Mouse (Mus musculus): ENCODE results near the gene Arpc3.
"Not testable (repeated sequence)": the region's sequence is repeated elsewhere in the genome, so short reads cannot be mapped to it uniquely, and the experiment has no call there.

Arpc3 gene

DNA sequence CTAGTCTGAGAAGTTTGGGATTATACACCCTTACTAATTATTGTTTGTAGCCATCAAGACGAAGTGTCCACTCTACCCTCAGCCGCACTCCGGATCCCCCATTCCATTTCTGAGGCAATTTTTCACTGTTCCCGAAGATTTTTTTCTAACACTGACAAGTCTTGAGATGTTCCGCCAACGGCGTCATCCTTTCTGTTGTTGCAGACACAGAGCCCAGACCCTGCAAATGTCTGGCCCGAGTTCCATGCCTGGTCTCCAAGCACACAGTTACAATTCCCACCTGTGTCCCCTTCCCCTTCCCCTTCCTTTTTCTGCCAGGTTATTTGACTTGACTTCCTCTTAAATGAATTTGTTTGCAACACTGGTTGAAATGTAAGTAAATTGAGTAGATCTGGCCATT, 8.2 kb downstream of the Arpc3 start:
- DNase-seq (ENCODE audit: low read depth, low spot score), result no peak

DNA sequence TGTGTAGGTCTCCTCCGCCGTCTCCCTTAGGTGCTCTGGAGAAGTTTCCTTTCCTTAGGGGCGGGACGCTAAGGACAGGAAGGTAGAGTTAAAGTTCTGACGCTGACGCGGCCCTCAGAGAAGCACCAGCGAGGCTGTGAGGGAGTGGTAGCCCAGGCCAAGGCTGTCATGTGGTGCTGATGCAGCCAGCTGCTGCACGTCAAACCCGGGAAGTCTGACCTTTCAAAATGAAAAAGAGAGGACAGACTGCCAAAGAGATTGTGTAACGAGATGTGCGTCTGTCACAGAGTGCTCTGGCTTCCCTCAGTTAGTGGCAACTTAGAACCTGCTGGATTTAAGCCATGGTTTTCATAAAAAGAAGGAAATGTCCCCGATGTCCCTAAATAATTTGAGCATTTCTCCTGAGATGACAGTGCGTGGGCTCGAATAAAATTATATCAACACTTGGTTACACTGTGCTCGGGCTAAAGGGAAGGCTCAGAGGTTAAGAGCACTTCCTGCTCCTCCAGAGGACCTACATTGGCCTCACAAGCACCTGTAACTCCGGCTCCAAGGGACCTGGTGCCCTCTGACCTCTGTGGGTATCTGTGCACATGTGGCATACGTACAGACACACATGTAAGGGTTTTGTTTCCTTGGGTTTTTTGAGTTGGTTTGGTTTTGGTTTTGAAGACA, 9.1 kb downstream of the Arpc3 start:
- DNase-seq (ENCODE audit: low read depth, low spot score), result no peak

DNA sequence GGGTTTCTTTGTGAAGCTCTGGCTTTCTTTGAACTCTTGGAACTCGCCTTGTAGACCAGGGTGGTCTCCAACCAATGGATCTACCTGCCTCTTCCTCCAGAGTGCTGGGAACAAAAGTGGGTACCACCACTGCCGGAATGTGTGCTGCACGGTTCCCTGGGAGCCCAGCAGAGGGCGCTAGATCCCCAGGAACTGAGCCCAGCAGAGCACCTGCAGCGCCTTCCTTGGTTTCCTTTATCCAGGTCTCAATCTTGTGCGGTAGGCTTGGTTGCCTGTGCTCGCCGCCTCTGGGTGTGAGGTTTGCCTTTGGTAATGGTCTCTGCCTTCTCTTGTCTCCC, 9.6 kb downstream of the Arpc3 start:
- DNase-seq (ENCODE audit: low read depth, low spot score), result peak; percentile 81

DNA sequence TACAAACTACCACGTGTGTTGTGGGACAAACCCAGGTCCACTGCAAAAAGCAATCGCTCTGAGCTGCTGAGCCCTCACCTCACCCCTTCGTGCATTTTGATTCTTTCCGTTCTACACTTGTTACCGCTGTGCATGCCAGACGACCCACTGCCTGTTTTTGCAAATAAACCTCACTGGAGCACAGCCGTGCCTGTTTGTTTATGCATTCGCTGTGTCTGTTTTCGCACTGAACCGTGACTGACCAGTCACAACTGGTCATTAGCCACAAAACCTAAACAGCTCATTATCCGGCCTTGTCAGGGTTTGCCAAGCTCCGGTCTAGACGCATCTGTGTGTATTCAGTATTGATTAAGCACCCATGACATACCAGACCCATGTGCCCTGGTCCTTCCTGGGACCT, 10.5 kb downstream of the Arpc3 start:
- DNase-seq (ENCODE audit: low read depth, low spot score), result no peak

DNA sequence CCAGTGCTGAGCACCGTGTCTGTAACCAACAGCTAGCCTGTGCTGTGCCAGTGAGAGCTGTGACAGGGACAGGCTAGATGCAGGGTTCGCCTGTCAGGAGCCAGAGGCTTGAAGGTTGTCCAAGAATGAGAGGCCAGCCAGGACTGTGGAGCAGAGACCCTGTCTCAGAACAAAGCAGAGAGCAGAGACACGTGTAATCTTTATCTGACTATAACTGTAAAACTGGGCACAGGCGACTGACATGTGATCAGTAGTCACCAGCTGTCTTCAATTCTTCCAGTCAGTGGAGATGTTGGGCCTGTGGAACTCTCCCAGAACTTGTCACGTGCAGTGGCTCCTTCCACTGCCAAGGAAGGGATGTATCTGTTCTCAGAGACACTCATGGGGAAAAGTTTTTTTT, 11.1 kb downstream of the Arpc3 start:
- no peak for DNase-seq (ENCODE audit: low read depth, low spot score)

DNA sequence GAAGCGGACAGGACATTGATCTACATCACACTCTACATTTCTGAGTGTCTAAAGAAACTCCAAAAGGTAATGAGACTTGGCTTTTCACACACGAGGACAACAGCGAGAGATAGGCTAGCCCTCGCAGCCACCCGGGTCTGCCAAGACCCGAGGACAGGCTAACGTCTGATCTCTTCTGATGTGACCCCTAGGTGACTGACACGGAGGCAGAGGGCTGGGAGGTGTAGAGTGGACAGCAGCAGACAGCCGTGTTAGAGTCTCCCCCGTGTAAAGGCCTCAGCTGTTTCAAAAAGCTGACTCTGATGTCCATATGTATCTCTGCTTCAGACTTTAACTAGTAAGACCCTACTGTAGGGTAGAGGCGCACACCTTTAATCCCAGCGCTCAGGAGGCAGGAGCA, 11.7 kb downstream of the Arpc3 start:
- no peak for DNase-seq (ENCODE audit: low read depth, low spot score)

DNA sequence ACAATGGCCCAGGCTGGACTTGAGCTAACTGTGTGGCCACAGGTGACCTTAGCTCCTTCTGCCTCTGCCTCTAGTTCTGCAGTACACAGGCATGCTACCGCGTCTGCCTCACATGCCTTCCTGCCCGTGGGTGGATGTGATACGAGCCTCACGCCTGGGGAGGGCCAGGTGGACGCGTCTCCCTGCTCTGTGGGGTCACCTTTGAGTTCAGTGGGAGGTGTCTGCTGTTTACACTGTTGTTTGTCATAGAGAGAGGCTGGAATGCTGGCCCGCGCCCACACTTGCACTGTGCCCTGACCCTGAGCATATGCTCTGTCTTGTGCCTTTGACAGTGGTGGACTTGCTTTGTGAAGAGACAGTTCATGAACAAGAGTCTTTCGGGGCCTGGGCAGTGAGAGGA, 13.9 kb downstream of the Arpc3 start:
- no peak for DNase-seq (ENCODE audit: low read depth, low spot score)

DNA sequence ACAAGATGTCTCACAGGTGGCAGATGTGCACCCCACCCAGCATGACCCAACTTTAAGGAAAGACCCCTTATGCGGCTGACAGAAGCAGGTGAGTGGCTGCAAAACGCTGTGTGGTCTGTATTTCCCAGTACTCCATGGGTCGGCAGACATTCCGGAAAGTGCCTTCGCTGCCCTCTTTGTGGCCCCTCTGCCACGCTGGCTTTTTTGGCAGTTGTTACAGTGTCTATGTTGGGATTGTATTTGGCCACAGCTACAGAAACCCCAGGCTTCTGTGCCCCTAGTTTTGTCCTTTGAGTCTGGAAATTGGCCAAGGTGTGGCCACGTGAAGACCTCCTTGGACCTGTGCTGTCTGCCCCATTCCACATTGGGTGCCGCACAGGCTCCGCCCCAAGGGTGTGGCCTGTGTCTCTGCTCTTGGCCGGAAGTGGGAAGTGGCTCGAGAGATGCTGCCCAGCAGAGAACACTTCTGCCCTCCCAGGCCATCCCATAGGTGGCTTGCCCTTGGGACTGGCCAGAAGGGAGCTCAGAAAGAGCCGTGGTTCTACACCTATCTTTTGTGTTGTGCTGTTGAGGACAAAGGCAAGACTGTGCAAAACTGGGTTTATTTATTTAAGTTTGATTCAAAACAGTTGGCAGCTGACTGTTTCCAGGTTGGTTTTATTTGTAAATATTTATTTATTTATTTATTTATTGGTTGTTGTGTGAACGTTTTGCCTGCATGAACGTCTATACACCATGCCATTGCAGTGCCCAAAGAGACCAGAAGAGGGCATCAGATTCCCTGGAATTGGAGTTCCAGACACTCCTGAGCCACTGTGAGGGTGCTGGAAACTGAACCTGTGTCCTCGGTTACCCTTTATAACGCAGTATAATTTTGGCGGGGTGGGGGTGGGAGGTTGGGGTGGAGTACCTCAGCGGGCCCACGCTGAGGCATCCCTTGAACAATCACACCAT, 18.3 kb downstream of the Arpc3 start:
- no peak for DNase-seq (ENCODE audit: low read depth, low spot score)

DNA sequence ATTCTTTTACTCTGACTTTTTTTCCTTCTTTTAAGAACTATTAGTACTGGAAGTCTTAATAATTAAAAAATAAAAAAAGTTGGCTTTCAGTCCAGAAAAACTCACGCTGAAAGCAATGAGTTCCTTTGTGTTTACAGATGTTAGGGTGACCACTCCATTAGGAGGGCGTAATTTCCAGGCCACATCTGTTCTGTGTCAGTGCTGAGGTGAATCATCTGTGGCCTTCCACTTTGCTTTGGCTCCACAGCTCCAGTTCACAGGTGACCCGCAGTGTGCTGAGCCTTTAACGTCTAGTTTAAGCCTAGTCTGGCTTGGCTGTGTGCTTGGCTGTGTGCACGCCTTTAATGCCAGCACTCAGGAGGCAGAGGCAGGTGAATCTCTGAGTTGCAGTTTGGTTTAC, 20.2 kb downstream of the Arpc3 start:
- no peak for DNase-seq (ENCODE audit: low read depth, low spot score)

DNA sequence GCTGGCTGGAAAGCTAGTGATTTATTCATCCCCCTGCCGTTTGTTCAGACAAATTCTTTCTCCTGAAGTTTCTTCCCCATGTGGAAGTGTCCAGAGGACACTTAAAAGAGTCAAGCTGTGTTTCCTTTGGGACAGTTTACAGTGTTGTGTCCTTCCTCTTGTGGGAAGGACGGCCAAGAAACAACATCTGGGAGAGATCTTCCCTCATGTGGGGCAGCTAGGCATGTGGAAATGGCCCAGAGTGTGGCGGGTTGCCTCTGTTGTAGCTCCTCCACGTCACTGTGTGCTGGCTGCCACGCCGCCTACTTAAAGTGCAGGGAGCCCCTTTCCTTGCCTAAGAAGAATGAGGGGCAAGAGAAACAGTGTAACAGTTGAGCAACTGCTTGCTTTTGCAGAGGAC, 21.1 kb downstream of the Arpc3 start:
- no peak for DNase-seq (ENCODE audit: low read depth, low spot score)

DNA sequence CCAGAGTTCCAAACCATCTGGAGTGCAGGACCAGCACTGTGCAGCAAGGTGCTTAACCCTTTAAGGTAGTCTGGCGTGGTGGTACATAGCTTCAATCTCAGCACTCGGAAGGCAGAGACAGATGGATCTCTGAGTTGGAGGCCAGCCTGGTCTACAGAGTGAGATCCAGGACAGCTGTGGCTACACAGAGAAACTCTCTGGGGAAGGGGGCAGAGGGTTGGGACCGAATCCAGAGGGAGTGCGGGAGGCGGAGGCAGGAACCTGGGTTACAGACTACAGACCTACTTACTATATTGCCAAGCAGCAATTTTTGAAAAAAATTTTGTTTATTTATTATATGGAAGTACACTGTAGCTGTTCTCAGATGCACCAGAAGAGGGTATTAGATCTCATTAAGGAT, 22.7 kb downstream of the Arpc3 start:
- DNase-seq (ENCODE audit: low read depth, low spot score), result no peak

DNA sequence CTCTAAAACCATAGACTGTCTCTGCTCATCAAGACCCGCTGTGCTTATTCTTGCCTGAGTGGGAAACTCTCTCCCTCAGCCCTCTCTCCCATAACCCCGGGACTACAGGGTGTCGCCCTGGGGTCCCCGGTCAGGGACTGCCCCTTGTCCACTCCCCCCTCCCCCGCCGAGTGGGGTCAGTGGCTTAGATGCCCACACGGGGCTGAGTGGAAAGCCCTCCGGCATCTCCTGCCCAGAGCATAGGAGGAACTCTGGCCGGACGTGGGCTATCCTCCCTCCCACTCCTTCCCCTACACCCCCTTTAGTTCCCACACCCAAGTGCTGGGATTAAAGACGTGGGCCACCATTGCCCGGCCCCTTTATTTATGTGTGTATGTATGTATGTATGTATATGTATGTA, 23.8 kb downstream of the Arpc3 start:
- DNase-seq (ENCODE audit: low read depth, low spot score), result no peak

DNA sequence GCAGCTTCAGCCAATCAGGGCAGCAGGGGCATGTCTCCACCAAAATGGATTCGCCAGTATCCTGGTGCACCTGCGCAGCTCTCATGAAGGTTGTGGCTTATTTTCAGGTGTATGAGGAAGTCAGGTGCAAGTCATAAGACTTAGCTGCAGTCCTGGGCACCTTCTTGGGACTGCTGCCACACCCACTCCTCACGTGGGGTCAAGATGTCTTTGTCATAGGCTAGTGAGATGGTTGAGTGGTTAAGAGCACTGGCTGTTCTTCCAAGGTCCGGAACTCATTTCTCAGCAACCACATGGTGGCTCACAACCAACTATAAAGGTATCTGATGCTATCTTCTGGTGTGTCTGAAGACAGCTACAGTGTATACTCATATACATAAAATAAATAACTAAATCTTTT, 29.0 kb downstream of the Arpc3 start:
- not testable (repeated sequence) for DNase-seq (ENCODE audit: low read depth, low spot score)

DNA sequence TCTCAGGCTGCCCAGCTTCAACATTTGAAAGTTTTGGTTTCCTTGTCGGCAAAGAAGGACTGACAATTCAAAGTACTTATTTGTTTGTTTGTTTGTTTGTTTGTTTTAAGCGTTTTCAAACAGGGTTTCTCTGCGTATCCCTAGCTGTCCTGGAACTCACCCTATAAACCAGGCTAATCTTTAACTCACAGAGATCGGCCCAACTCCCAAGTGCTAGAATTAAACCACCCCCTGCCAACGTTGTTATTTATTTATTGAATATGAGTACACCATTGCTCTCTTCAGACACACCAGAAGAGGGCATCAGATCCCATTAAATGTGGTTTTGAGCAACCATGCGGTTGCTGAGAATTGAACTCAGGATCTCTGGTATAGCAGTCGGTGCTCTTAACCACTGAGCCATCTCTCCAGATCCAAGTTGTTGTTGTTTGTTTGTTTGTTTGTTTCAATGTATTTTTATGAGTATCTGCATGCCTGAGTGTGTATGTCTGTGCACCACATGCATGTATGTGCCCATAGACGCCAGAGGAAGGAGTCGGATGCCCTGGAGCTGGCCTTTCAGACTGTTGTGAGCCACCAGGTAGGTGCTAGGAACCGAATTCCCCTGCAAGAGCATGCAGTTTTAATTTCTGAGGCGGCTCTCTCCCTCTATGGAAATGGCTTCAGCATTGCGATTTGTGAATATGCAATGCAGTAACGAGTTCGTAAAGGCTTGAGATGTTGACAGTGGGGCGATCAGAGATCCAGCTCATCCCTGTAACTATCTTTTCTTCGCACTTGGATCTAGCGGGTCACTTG, 29.8 kb downstream of the Arpc3 start, which contains the start of gene Anapc7:
Anapc7 (plus strand) TSS at position 423 of the 798 bp plus-strand sequence.
- DNase-seq (ENCODE audit: low read depth, low spot score), result no peak

DNA sequence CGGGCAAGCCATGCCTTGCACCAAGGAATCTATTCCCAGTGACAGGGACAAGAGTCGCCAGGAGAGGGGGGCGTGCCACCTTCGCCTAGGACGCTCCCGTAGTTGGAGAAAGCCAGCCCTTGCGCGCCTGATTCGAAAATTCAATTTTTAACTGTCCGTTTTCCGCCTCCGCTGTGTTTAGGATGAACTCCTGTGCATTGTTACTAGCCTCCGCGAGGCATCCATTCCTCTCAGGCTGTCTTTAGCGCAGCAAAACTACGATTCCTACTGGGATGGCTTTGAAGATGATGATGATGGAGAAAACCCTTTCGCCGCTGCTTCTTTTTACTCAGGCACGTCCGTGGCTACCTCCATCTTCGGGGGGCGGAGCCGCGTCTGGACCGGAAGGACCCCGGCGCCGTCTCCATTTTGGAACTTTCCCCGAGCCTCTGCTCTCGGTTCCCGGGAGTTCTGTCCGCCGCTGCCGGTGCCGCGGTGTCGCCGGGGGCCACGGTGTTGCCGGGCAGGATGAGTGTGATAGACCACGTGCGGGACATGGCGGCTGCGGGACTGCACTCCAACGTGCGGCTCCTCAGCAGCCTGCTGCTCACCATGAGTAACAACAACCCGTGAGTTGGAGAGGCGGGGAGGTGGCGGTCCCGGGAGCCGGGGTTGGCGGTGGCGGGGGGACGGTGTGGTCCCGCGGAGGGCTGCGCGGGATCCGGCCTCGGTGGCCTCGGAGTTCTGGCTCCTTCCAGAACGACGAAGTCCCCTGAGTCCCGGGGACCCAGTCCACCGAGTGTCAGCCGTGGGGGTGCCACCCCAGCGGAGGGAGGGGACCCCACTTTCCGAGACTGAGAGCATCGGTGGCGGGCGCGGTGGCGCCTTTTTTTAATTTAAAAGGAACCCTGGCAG, 30.6 kb downstream of the Arpc3 start:
- peak; percentile 92 for DNase-seq (ENCODE audit: low read depth, low spot score)

DNA sequence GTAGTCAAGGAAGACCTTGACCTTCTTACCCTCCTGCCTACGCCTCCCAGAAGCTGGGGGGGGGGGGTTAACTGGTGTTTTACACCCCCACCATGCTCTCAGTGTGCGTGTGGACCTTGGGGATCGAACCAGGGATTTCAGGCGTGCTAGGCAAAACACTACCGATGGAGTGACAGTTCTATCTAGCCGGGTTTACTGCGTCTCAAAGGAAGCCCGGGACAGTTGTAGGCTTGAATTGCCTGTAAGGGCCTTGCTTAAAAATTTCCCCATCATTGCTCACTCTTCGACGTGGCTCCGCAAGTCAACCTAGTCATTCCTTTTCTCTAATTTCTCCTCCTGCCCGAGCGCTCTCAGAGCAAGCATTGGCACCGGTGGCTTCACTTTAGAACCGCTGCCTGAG, 31.4 kb downstream of the Arpc3 start:
- DNase-seq (ENCODE audit: low read depth, low spot score), result no peak

DNA sequence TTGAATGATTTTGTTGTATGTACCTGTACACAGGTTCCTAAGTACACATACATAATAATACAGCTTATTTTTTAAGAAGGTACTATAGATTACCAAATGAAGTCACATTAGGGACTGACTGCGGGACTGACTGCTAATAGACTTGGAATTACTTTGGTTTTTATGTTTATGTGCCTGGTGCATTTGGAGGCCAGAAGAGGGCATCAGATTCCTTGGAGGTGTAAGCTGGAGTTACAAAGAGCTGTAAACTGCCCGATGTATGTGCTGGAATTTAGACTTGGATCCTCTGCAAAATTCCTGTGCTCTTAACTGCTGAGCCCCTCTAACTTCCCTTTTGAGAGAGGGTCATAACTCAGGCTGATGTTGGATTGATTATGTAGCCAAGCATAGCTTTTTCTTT, 33.9 kb downstream of the Arpc3 start:
- DNase-seq (ENCODE audit: low read depth, low spot score), result no peak

DNA sequence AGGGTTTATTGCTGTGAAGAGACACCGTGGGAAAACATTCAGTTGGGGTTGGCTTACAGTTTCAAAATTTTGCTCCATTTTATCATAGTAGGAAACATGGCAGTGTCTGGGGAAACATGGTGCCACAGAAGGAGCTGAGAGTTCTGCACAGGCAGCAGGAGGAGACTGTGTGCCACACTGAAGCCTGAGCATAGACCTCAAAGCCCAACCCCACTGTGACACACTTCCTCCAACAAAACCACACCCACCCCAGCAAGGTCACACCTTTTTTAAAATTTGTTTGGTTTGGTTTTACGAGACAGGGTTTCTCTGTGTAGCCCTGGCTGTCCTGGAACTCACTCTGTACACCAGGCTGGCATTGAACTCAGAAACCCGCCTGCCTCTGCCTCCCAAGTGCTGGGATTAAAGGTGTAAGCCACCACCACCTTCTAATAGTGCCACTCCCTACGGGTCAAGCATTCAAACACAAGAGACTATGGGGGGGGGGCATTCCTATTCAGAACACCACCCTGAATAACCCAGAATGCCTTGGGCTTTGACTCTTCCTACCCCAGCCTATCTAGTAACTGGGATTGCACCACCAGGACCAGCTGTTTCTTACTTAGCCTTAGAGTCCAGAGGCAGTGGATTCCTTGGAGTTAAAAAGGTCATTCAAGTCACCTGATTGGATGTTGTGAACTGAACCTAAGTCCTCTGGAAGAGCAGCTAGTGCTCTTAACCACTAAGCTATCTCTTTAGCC, 38.5 kb downstream of the Arpc3 start:
- DNase-seq (ENCODE audit: low read depth, low spot score), result peak; percentile 57

DNA sequence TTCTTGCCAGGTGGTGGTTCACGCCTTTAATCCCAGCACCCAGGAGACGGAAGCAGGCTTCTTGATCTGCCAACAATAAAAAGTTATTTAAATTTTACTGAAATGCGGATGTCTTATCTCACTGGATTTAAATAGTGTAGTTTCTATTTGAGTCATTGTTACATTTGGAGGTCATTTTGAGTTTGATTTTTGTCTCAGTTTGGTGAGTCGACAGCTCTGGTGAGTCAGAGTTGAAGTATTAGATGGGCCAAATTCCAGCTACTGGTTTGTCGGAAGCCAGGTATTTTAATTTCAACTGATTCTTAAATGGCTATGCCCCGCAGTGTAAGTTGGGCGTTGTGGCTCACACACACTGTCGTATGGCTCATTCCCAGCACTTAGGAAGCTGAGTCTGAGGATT, 39.5 kb downstream of the Arpc3 start:
- peak; percentile 35 for DNase-seq (ENCODE audit: low read depth, low spot score)

DNA sequence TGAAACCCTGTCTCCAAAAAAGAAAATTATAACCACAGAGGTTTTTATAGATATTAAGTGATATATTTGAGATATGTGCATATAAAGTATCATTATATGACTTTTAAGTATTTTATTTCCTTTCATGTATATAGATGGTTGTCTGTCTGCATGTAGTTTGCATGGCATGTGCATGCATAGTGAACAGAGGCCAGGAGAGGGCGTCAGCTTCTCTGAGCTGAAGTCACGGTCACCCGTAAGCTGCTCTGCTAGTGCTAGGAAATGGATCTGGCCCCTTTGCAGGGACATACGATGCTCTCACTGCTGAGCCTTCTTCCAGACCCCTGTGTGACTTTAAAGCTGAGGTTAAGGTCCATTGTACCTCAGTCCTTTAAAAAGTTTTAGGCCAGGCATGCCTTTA, 42.9 kb downstream of the Arpc3 start:
- DNase-seq (ENCODE audit: low read depth, low spot score), result peak; percentile 26
